Mouse (Mus musculus) ES-Bruce4 (cell line): Measurements from ENCODE around the gene Scn4a.

ENCODE experiments used
- CTCF ChIP-seq: IDR thresholded peaks from one replicate; pipeline ENCODE4 v1.8.1; 2011; ENCODE audit warnings: low read depth, low read length
- EP300 ChIP-seq: IDR thresholded peaks from 2 replicates; pipeline ENCODE4 v1.6.1; 2011; ENCODE audit warnings: low read depth, low read length; ENCODE audit not compliant: insufficient read depth
- POLR2A ChIP-seq: IDR thresholded peaks from one replicate; pipeline ENCODE4 v1.8.1; 2011; ENCODE audit warnings: low read length; ENCODE audit not compliant: insufficient read depth

GRCm38 (mm10) chr11:106366316-106366715 is 13.2 kb upstream of the Scn4a start:
- peak; percentile 89 for TF ChIP-seq CTCF
- TF ChIP-seq POLR2A = no peak
- no peak for TF ChIP-seq EP300
